ENCODE assay signal across 8 mouse cellular contexts in the genomic region with DNA sequence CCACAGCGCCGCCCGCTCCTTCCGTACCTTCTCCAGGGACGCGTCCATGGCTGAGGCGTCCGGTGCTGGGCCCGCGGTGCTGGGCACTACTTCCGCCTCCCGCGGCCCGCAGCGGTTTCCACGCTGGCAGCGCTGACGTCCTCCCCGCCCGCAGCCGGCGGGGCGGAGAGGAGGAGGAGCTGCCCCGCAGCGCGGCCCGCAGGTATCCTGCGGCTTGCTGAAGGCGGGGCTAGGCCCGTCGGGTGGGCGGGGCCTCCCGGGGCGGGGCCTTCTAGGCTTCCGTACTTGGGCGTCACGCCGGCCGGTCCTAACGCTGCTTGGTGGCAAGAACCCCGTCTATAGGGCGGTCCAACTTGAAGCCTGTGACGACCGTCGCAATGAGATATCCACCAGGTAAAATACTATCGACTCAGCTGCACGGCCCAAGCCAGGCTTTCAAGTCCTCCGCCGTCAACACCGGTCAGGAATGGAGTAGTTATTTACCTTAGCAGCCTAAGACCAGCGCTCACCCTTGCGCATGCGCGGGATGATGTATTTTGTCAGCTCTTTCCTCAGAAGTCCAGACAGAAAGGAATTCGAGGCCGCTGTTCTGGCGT. TPM values are rescaled to one million over a fixed set of nuclear protein-coding genes. Genes with fewer than 3 reads are reported as not detected.
DNase-seq lines count a peak whose midpoint lies in the region; ATAC-seq and TF ChIP-seq lines count a peak whose summit lies in the region.

Pdxdc1 (minus strand) TSS at position 244 of the 596 bp plus-strand sequence.
Mpv17l (plus strand) TSS at position 274 of the 596 bp plus-strand sequence.

- peak within 1 kb of the TSS; percentile 75 for H3K27ac ChIP-seq in bone marrow macrophage, adult 2 months (ENCODE audit: insufficient read depth, low read depth, low read length)
- peak within 1 kb of the TSS; percentile 42 for H3K27ac ChIP-seq in embryonic fibroblast, embryonic 13.5 days (ENCODE audit: insufficient read depth, low read length)
- H3K27ac ChIP-seq in kidney, embryonic 14.5 days (ENCODE audit: low read depth, low read length) = peak within 1 kb of the TSS; percentile 81
- peak within 1 kb of the TSS; percentile 93 for H3K27ac ChIP-seq in limb, embryonic 15.5 days

- no peak for TF ChIP-seq CTCF in bone marrow macrophage, adult 2 months (IDR thresholded peaks at IDR 0.05; ENCODE audit: low read depth, low read length)
- no peak for TF ChIP-seq CTCF in embryonic fibroblast, embryonic 13.5 days (IDR thresholded peaks at IDR 0.05; ENCODE audit: borderline replicate concordance, insufficient read depth, low read length)

- ATAC-seq in kidney, embryonic 14.5 days (ENCODE audit: low FRiP score, low TSS enrichment) = peak; percentile 99
- peak; percentile 93 for ATAC-seq in limb, embryonic 15.5 days (ENCODE audit: insufficient number of reproducible peaks, low FRiP score, low TSS enrichment, low read depth)

- H3K4me2 ChIP-seq in kidney, embryonic 14.5 days (replicated peaks; ENCODE audit: low read depth, low read length) = peak within 1 kb of the TSS; percentile 86
- H3K4me2 ChIP-seq in limb, embryonic 15.5 days = peak within 1 kb of the TSS; percentile 69

- H3K27me3 ChIP-seq in kidney, embryonic 14.5 days (ENCODE audit: control insufficient read depth, insufficient read depth, low read length) = no peaks in the 10 kb centered on the region
- H3K27me3 ChIP-seq in limb, embryonic 15.5 days = no peaks in the 10 kb centered on the region

- H3K9ac ChIP-seq in kidney, embryonic 14.5 days (ENCODE audit: low read depth, low read length) = peak within 1 kb of the TSS; percentile 88
- peak within 1 kb of the TSS; percentile 91 for H3K9ac ChIP-seq in limb, embryonic 15.5 days

- WGBS in kidney, embryonic 14.5 days = under 1% methylated on average over 48 of the region's 57 CpGs
- under 1% methylated on average over 50 of the region's 57 CpGs for WGBS in limb, embryonic 15.5 days

- TF ChIP-seq POLR2A in bone marrow macrophage, adult 2 months (IDR thresholded peaks at IDR 0.05; ENCODE audit: borderline replicate concordance, low read depth, low read length) = peak; percentile 19; the same call in 1 of the 2 replicates
- TF ChIP-seq POLR2A in embryonic fibroblast, embryonic 13.5 days (IDR thresholded peaks at IDR 0.05; ENCODE audit: low read depth, low read length) = peak; percentile 59

- H3K4me1 ChIP-seq in bone marrow macrophage, adult 2 months (ENCODE audit: control insufficient read depth, insufficient read depth, low read length) = peaks cover 21% of the 10 kb centered on the region
- no peaks in the 10 kb centered on the region; the same call in 1 of the 2 replicates for H3K4me1 ChIP-seq in embryonic fibroblast, embryonic 13.5 days (ENCODE audit: control insufficient read depth, insufficient read depth, low read length)
- peaks cover 8% of the 10 kb centered on the region for H3K4me1 ChIP-seq in kidney, embryonic 14.5 days (ENCODE audit: control insufficient read depth, insufficient read depth, low read length)
- peaks cover 16% of the 10 kb centered on the region for H3K4me1 ChIP-seq in limb, embryonic 15.5 days

- no peaks in the 10 kb centered on the region for H3K9me3 ChIP-seq in kidney, embryonic 14.5 days (ENCODE audit: control insufficient read depth, low read length)
- no peaks in the 10 kb centered on the region for H3K9me3 ChIP-seq in limb, embryonic 15.5 days

- H3K4me3 ChIP-seq in bone marrow macrophage, adult 2 months (ENCODE audit: insufficient read depth, low read length) = peak within 1 kb of the TSS; percentile 96
- peak within 1 kb of the TSS; percentile 80 for H3K4me3 ChIP-seq in embryonic fibroblast, embryonic 13.5 days (ENCODE audit: insufficient read depth, low read length)
- H3K4me3 ChIP-seq in kidney, embryonic 14.5 days (ENCODE audit: low read length) = peak within 1 kb of the TSS; percentile 95
- H3K4me3 ChIP-seq in limb, embryonic 15.5 days = peak within 1 kb of the TSS; percentile 99

- peak; percentile 98 for DNase-seq in A20 (ENCODE audit: low read depth, low spot score)
- peak; percentile 95 to 97 for DNase-seq in heart, adult 9 months (ENCODE audit: low spot score in 2 of 2)
- DNase-seq in monocyte, adult 2 months (ENCODE audit: low read depth in 1 of 2, low spot score in 2 of 2) = peak; percentile 90 to 96
- DNase-seq in spleen, postnatal 36 days (ENCODE audit: low spot score in 2 of 2) = peak; percentile 95

- H3K36me3 ChIP-seq in kidney, embryonic 14.5 days (ENCODE audit: control insufficient read depth, insufficient read depth, low read length) = no peaks in the 10 kb centered on the region
- H3K36me3 ChIP-seq in limb, embryonic 15.5 days = no peaks in the 10 kb centered on the region

RNA-seq across cellular contexts. Expression of gene Pdxdc1, which starts in this region (rescaled TPM):
- 85.6 and 93.5 TPM in 2 replicates for polyA plus RNA-seq in bone marrow macrophage, adult 2 months (2012; ENCODE audit: insufficient read depth, insufficient read length, missing spikeins)
- 195 and 220 TPM in 2 replicates for polyA plus RNA-seq in embryonic fibroblast, embryonic 13.5 days (2011; ENCODE audit: insufficient read length, low read depth, missing spikeins)
- polyA plus RNA-seq in kidney, embryonic 14.5 days (2014; fragmentation: Nextera tagmentation; extraction: Ambion mirVana) = 49.5 and 87.5 TPM in 2 replicates
- polyA plus RNA-seq in limb, embryonic 15.5 days (2015; fragmentation: Nextera tagmentation; extraction: Ambion mirVana) = 105 and 118 TPM in 2 replicates

RNA-seq across cellular contexts. Expression of gene Mpv17l, which starts in this region (rescaled TPM):
- polyA plus RNA-seq in bone marrow macrophage, adult 2 months (2012; ENCODE audit: insufficient read depth, insufficient read length, missing spikeins) = 4.8 and 5.8 TPM in 2 replicates
- polyA plus RNA-seq in embryonic fibroblast, embryonic 13.5 days (2011; ENCODE audit: insufficient read length, low read depth, missing spikeins) = 4.7 and 5.1 TPM in 2 replicates
- 5.3 and 5.8 TPM in 2 replicates for polyA plus RNA-seq in kidney, embryonic 14.5 days (2014; fragmentation: Nextera tagmentation; extraction: Ambion mirVana)
- polyA plus RNA-seq in limb, embryonic 15.5 days (2015; fragmentation: Nextera tagmentation; extraction: Ambion mirVana) = 6.3 and 7.7 TPM in 2 replicates

Comparison
In these comparisons a context has a peak if more than half of its experiments do, and no peak if none do; other contexts are left out.
1. Peak in every context shown above with its lines: DNase-seq, ATAC-seq, H3K4me3 ChIP-seq and H3K27ac ChIP-seq.
2. H3K27ac ChIP-seq: peak in every context shown above with its lines; median percentile 93 in limb, embryonic 15.5 days; 81 in kidney, embryonic 14.5 days; 75 in bone marrow macrophage, adult 2 months; 42 in embryonic fibroblast, embryonic 13.5 days.